Mouse (Mus musculus) heart, adult 9 months (tissue): ENCODE data around the gene Hmgn3.

Source experiments
- DNase-seq, 2 experiments: peaks; one replicate each; pipeline ENCODE4 v3.0.0; 2022; ENCODE audit warnings: low spot score in 2 of 2

Hmgn3 gene

DNA sequence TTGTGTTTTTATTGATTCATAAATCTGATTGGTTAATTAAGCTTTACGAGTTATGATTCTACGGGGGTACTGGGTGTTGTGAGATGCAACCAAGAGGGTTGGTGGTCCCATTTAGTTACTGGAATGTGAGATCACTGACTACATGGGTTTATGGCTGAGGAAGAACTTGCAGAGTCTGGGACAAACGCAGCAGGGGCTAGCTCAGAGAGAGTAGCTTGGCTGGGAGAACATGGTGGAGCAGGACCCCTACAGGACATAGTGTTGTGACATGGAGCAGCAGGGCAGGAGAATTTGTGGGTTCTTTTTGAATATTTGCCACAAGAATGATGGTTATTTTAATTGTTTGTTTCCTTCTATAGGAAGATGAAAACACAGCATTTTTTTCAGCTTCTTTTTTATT is 45.7 kb downstream of the Hmgn3 start:
- no peak for DNase-seq

DNA sequence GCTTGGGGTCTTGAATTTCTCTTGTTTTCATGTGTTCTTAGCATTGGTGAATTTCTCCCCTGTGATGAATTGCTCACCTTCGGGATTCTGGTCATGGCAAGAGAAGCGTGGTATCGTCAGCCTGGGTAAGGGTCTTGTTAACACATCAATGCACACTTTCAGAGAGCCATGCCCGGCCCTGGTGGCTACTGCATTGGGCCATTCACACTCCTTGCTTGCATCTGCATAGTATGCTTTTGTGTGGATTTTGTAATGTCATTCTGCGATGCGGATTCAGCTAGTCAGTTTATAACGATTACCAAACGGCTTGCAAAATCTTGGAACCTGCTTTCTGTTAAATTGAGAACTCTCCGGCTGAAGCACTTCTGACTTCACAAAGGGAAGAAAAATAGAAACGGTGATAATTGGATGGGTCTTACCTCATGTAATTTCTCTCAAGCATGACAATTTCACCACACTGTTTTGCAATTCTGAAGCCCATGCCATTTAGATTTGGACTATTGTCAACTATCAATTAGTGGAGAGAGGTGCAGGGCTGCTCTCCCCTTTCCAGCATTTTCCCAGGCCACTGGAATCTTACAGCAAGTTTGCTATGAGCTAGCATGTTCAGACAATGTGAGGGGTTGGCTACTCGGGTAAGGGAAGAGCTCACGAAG is 47.7 kb downstream of the Hmgn3 start:
- no peak for DNase-seq

- DNase-seq: peak; percentile 24 to 25
Measured at GRCm38 (mm10) chr9:83097816-83098215, 48.7 kb downstream of the Hmgn3 start.

DNA sequence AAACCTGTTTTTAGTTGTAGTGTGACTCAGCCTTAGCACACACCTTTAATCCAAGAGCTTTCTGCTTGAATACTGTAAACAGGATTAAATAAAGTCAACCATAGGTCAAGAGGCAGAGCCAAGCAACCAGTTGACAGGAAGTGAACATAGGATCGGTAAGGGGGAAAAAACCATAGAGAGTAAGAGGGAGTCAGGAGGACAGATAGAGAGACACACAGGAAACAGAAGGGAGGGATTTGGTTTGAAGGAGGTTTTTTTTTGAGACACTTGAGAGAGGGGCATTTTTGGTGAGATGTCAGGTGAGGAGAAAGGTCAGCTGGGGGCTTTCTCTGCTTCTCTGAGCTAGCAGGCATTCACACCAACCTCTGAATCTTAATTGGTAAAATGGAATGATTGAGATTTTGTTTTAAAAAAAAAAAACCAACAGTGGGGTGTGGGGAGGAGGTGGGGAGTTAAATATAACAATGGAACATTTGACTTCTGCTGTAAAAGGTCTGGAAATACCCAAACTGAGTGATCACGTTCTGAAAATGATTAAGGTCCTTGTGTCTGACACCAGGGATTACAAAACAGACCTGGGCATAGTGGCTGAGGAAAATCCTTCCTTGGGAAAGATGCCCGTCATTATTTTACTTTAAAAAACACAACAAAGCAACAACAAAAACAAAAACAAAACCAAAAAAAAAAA is 51.7 kb downstream of the Hmgn3 start:
- no peak for DNase-seq

DNA sequence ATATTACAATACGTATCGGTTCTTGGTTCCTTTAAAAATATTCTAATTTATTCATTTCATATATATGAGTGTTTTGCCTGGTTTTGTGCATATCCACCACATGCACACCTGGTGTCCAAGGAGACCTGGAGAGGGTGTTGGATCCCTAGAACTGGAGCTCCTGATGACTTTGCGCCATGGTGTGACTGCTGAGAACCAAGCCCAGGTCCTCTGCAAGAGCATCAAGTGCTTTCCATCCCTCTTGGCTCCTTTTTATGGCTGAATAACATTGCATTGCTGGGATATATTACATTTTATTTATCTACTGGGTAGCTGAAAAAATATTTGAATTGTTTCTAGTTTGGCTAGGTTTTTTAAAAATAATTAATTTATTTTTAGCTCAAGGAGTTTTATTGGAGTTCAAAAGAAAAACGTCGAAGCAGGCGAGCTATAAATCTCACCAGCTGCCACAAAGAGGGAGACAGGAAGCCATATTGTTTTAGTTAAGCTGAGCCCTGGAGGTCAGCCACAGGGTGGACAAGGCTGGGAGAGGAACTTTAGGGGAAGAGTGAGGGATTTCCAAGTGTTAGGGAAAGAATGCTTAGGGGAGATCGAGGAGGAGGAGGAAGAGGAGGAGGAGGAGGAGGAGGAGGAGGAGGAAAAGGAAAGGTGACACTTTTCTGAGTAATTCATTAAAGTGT is 62.6 kb downstream of the Hmgn3 start:
- no peak for DNase-seq

- DNase-seq: no peak
Measured at GRCm38 (mm10) chr9:83083091-83083490, 63.4 kb downstream of the Hmgn3 start.

DNA sequence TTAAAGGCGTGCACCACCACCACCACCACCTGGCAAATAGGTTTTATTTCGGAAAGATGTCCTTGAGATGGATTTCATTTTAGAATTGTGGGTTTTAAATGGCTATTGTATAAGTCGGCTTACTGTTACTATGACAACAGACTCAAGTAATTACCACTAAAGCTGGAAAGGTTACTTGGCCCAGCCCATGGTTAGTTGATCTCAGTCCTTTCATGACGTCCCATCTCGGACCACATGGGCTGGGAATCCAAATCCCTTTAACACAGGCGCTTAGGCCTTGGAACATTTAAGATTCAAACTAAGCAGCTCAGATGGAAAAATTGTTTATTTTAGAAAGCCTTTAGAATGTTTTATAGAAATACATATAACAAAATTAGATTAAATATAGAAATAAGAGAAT is 64.2 kb downstream of the Hmgn3 start:
- DNase-seq: no peak

GRCm38 (mm10) chr9:83079724-83080123 is 66.8 kb downstream of the Hmgn3 start:
- no peak for DNase-seq

GRCm38 (mm10) chr9:83068246-83068645 is 78.2 kb downstream of the Hmgn3 start:
- DNase-seq: peak; percentile 5 to 12

- no peak for DNase-seq
Measured at GRCm38 (mm10) chr9:83061289-83061688, 85.2 kb downstream of the Hmgn3 start.
